Mouse (Mus musculus) retina, postnatal 7 days (tissue): Measurements from ENCODE around the gene Frmd4b.
A peak's percentile ranks its signal among the peaks of the same experiment; 100 is the strongest.

Experiments used
- DNase-seq: peaks from one replicate; pipeline ENCODE4 v3.0.0-alpha.2; 2012; ENCODE audit warnings: low read depth, low spot score

Gene Frmd4b

GRCm38 (mm10) chr6:97617266-97617743 lies at the start of gene Frmd4b:
Gene Frmd4b, minus strand, starts transcription at chr6:97617541.
- peak; percentile 35 for DNase-seq

GRCm38 (mm10) chr6:97666417-97666816 lies 49.1 kb upstream of the Frmd4b start:
- DNase-seq, result no peak

- no peak for DNase-seq
Measured at GRCm38 (mm10) chr6:97658921-97659320, 41.6 kb upstream of the Frmd4b start.

DNA sequence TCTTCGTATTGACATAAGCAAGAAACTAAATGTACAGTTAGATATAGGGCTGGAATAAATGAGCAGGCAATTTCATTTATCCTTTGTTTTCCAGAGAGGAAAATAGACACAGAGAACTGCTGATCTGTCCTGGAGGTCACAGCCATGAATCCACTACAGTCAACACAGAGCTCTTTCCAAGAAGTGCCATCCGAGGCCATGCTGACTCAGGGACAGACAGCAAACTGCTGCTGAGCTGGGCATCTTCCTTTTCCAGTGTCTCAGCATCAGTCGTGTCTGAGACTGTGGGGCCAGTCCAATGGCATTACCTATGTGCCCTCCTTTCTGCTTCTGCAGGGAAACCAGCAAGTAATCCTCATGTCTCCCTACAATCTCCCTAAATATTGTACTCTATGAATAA lies 38.6 kb upstream of the Frmd4b start:
- DNase-seq, result no peak

DNA sequence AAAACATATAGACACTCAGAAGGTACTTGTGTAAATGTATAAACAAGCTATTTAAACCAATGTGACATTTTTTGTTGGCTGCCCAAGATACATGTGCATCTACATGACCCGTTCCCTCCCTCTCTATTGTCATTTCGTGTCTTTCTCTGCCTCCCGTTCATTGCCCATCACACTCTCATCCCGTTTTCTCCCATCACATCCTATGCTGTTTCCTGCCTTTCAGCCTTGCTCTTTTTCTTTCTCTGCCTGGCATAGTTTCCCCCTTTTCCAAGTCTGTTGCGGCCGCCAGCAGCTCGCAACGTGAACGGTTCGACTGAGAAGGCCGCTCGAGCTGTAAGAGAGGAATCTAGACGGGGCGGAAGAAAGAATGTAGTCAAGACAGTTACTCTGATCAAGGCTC lies 30.2 kb upstream of the Frmd4b start:
- no peak for DNase-seq

DNA sequence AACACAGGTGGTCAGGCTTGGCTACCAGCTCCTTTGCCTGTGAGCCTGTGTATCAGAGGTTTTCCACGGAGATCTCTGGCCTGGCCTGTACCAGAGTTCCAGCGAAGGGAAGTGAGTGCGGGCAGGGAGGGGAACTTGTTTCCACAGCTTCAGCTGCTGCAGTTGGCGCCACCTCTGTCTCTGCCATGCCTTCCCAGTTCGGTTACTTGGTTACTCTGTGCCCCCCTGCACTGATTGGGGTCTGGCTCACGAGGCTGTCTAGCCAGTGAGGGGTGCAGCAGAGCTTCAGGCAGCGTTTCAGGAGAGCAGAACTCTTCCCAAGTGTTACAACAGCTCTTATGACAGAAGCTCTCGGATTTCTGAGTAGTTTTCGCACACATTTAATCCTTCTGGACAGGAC lies 6.0 kb upstream of the Frmd4b start:
- DNase-seq, result no peak

GRCm38 (mm10) chr6:97622236-97622635 lies 4.9 kb upstream of the Frmd4b start:
- no peak for DNase-seq

DNA sequence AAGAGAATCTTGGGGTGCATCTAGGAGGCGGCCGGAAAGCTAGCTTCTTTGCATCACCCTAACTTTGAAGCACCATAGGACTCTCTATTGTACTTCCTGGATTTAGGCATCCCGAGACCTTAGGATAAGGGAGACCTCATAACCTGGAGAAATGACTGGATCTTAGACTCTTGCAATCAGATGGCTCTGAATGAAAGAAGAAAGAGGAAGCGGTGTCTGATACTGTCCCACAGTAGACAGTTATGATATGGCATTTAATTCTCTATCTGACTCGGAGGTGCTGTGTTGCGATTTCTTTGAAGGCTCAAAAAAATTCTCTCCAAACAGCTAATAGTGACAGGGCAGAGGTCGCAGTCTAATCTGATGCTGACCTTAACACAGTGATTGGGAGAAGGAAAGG lies 433 bp upstream of the Frmd4b start:
- DNase-seq, result no peak

DNA sequence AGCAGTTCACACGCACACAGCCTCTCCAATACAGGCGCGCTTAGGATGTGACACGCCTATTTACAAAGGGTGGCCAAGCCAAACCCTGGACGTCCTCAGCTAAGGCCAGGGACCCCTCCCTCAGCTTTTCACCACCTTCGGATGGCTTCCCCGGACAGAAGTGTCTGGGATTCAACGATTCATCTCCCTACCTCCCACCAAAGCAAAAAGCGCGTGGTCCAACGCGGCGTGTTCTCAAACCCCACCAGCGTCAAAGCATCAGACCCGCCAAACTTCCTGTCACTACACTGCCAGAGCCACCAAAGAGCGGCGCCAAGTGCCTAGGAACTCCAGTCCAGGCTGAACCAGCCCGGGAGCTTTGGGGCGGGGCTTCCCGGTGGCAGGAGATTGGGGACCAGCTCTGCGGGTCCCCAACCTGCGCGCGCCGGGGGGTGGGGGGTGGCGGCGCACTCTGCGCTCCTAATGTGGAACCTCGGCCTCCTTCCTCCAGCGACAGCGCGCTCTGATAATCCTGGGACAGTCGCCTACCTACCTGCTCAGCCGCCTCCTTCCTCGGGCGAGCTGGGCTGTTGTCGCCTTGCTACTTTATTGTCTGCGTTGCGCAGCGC lies 579 bp downstream of the Frmd4b start:
- DNase-seq, result no peak

DNA sequence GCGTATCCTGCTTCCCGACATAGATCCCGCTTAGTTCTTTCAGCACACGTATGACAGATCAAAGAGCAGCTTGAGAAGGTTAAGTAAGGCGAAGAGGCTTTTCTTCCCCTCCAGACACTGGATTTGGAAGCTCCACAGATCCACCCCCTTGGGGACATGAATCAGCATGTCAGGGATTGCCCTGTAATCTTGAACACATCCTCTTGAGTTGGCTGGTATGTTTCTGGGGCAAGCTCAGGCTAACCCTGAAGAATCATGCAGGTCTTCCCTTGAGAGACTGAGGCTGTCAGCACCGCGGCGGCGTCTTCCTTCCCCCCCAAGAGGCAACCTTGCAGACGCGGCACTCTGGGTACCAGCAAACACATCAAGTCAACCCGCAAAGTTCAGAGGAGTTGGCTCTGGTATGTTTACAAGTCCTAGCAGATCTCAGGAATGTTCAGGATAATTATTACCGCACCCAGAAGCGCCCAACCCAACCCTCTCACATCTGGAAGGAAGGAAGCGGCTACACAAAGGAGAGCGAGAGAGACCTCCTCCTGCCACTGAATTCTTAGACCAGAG lies 1.4 kb downstream of the Frmd4b start:
- no peak for DNase-seq

DNA sequence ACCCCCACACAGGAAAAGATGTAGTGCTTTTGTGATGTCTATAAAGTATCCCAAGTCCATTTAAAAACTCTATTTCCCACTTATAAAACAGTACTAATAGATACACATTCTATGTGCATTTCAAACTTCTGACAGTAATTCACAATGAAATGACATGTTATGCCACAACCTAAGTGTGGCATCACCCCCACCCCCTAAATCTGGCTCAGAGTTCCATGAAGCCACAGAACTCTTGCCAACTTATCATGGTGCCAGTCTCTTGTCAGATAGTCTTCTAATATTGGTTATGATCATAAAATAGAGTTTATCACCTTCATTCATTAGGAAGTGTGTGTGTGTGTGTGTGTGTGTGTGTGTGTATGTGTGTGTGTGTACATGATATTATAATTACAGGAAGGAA lies 3.2 kb downstream of the Frmd4b start:
- no peak for DNase-seq

- no peak for DNase-seq
Measured at GRCm38 (mm10) chr6:97612861-97613260, 4.5 kb downstream of the Frmd4b start.

GRCm38 (mm10) chr6:97610051-97610450 lies 7.3 kb downstream of the Frmd4b start:
- no peak for DNase-seq

- no peak for DNase-seq
Measured at GRCm38 (mm10) chr6:97607646-97608045, 9.7 kb downstream of the Frmd4b start.

DNA sequence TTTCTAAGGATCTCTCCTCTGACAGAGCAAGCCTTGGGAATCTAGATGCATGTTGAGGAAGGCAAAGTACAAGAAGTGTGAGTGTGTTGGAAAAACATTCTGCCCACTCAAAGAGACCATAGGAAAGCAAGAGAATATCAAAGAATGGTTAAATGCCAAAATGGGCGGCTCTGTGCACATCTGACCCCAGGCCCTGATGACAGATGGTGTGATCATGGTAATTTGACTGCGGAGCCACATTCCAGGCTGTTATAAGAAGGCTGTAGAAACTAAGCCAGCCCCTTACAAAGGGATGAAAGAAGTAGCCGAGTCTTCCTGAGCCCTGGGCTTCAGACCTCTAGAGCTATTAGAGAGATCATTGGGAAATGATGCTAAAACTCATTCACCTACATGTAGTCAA lies 22.1 kb downstream of the Frmd4b start:
- DNase-seq, result no peak

DNA sequence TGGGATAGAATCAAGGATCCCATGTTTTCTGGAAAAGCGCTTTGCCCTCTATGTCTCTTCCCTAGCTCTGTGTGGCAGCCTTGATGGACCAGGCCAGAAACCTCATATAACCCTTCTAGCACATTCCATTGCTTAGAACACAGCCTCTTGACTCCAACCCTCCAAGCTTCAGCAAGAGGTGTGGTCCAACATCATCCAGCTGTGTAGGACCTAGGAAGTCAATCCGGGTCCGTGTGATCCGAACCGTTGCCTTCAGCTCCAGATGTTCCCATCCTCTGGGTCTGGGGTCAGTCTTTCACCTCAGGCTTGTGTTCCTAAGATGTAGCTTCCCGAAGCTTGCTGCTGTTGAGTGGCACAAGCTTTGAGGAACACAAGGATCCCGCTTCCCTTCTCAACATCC lies 22.8 kb downstream of the Frmd4b start:
- no peak for DNase-seq

- DNase-seq, result no peak
Measured at GRCm38 (mm10) chr6:97590230-97590629, 27.1 kb downstream of the Frmd4b start.

GRCm38 (mm10) chr6:97589581-97589980 lies 27.8 kb downstream of the Frmd4b start:
- no peak for DNase-seq

DNA sequence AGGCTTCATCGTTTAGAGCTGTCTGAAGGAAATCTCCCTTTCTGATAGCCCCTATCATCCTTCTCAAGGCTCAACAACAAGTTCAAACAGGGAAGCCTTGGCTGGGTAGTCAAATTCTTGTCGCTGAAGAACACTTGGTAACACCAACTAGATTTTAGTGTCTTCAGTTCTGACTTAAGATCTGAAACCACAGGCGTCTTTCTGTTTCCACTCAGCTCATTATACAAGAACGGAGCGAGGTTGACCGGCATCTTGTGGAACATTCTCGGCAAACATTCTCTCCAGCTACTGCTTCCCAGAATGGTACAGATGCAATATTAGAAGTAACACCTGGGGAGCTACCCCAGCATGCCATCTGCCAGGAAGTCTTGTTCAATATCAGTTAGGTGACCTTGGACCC lies 28.3 kb downstream of the Frmd4b start:
- no peak for DNase-seq

DNA sequence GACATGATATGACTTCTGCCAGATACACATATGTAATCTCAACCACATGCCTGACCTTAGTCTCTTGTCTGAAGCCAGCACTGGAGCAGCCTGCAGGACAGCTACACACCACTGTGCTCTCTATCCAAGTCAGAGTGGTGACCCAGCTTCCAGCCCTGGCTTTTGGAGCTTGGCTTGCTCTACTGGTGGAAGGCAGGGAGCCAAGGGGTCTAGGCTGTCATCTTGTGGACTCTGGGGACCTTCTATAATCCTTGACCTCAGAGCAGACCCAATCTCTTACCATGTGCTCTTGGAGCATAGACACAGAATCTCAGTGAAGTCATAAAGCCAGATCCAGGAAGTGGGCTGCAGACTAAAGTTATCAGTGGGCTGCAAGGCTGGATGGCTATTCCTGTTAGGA lies 30.7 kb downstream of the Frmd4b start:
- DNase-seq, result no peak

DNA sequence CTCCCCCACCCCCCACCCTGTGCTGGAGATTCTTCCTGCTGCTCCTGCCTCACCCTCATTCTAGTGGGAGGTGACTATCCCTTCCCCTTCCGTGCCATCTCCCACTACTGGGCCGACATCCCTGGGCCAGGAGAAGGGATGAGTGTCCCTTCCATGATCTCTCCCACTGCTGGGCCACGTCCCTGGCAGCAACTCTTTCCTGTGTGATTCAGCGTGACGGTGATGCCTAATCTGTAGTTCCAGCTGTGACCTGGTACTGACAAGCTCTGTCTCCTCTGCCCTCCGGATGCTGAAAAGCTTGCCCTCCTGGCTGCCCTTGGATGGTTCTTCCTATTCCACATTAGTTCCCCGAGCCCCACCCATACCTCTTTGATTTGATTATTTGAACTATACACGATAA lies 31.3 kb downstream of the Frmd4b start:
- no peak for DNase-seq

GRCm38 (mm10) chr6:97582748-97583147 lies 34.6 kb downstream of the Frmd4b start:
- DNase-seq, result no peak

DNA sequence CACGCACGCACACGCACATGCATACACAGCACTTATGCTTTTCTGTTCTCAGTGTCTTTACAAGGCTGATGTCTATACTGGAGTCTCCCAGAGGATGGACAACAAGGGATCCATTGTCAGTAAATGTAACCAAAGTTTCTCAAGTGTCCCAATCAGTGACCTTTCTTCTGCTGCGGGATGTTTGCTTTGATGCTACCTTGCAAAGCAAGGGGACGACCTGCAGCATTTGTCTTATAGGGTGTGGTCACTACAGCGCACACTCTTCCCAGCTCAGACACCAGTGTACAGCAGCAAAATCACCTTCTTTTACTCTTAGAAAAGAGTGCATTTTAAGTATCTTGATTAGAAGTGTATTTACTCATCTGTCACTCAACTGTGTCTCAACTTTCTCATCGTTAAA lies 35.4 kb downstream of the Frmd4b start:
- no peak for DNase-seq
